22 mouse cellular contexts compared by ENCODE assay signal in genomic region chr6:17348011-17348410, GRCm38 (mm10). TPM values are rescaled to one million over a fixed set of nuclear protein-coding genes. Genes with fewer than 3 reads are reported as not detected.
DNase-seq lines count a peak whose midpoint lies in the region; ATAC-seq and TF ChIP-seq lines count a peak whose summit lies in the region.
"Had no signal": no experiment of that assay in that cellular context is flagged by ENCODE, and none has a peak within 500 bp of the region (broad histone marks: within the 10 kb centered on the region; RNA-seq: fewer than 3 reads in every experiment).

No protein-coding gene starts in this region.

- no peaks in the 10 kb centered on the region for H3K27me3 ChIP-seq in embryonic facial prominence, embryonic 14.5 days (replicated peaks; ENCODE audit: control insufficient read depth, insufficient read depth, low read length)
- no peaks in the 10 kb centered on the region for H3K27me3 ChIP-seq in embryonic facial prominence, embryonic 10.5 days (replicated peaks; ENCODE audit: low read depth, poor library complexity, severe bottlenecking)
- no peaks in the 10 kb centered on the region for H3K27me3 ChIP-seq in midbrain, embryonic 11.5 days (ENCODE audit: control insufficient read depth, insufficient read depth, low read length)
- no peaks in the 10 kb centered on the region for H3K27me3 ChIP-seq in midbrain, embryonic 16.5 days (ENCODE audit: control insufficient read depth, insufficient read depth, low read depth, low read length)
- H3K27me3 ChIP-seq: forebrain, embryonic 13.5 days; heart, embryonic 15.5 days; hindbrain, embryonic 13.5 days had no signal

- H3K36me3 ChIP-seq in embryonic facial prominence, embryonic 14.5 days (ENCODE audit: control insufficient read depth, insufficient read depth, low read length) = no peaks in the 10 kb centered on the region
- H3K36me3 ChIP-seq in embryonic facial prominence, embryonic 10.5 days (replicated peaks) = no peaks in the 10 kb centered on the region
- no peaks in the 10 kb centered on the region for H3K36me3 ChIP-seq in midbrain, embryonic 11.5 days (ENCODE audit: control insufficient read depth, insufficient read depth, low read length)
- H3K36me3 ChIP-seq in midbrain, embryonic 16.5 days (ENCODE audit: control insufficient read depth, insufficient read depth, low read length) = no peaks in the 10 kb centered on the region
- H3K36me3 ChIP-seq: G1E; heart, embryonic 15.5 days; hindbrain, embryonic 13.5 days had no signal

- no peak overlapping the region for H3K4me3 ChIP-seq in embryonic facial prominence, embryonic 14.5 days (ENCODE audit: low read depth, low read length)
- H3K4me3 ChIP-seq in embryonic facial prominence, embryonic 10.5 days = no peak overlapping the region
- H3K4me3 ChIP-seq in midbrain, embryonic 11.5 days (ENCODE audit: low read depth, low read length) = no peak overlapping the region
- H3K4me3 ChIP-seq in midbrain, embryonic 16.5 days (ENCODE audit: low read depth, low read length) = no peak overlapping the region
- H3K4me3 ChIP-seq in embryonic fibroblast, embryonic 13.5 days (ENCODE audit: insufficient read depth, low read length) = no peak overlapping the region
- H3K4me3 ChIP-seq: forebrain, embryonic 13.5 days; heart, embryonic 15.5 days; hindbrain, embryonic 13.5 days had no signal

- peak; percentile 15 for DNase-seq in embryonic facial prominence, embryonic 14.5 days (ENCODE audit: low spot score)
- no peak for DNase-seq in embryonic facial prominence, embryonic 10.5 days (ENCODE audit: low spot score)
- DNase-seq in midbrain, embryonic 11.5 days (ENCODE audit: low spot score, missing footprints) = peak; percentile 44
- DNase-seq in urinary bladder, postnatal 25 days (ENCODE audit: low spot score) = no peak
- no peak for DNase-seq in lung, adult 18-20 months
- DNase-seq in thymus, adult 18-20 months = no peak
- DNase-seq: adrenal gland, postnatal 14 days; cerebellum, adult 2 months; cerebellum, postnatal 10 days; forebrain, postnatal 0 days; gastrocnemius, postnatal 25 days; heart, adult 18-20 months; heart, postnatal 14 days had no signal

- WGBS in embryonic facial prominence, embryonic 14.5 days = 45% methylated on average over 3 of the region's 3 CpGs
- 73% methylated on average over 3 of the region's 3 CpGs for WGBS in embryonic facial prominence, embryonic 10.5 days
- WGBS in midbrain, embryonic 11.5 days = 81% methylated on average over 3 of the region's 3 CpGs
- WGBS in midbrain, embryonic 16.5 days = 83% methylated on average over 3 of the region's 3 CpGs

- no peak for TF ChIP-seq CTCF in embryonic fibroblast, embryonic 13.5 days (IDR thresholded peaks at IDR 0.05; ENCODE audit: borderline replicate concordance, insufficient read depth, low read length)

- TF ChIP-seq POLR2A in embryonic fibroblast, embryonic 13.5 days (IDR thresholded peaks at IDR 0.05; ENCODE audit: low read depth, low read length) = no peak

- 0 out of 2 replicates have a peak, but pooled peaks cover 3% of the 10 kb centered on the region for H3K9me3 ChIP-seq in embryonic facial prominence, embryonic 14.5 days (ENCODE audit: control insufficient read depth, low read length)
- H3K9me3 ChIP-seq in embryonic facial prominence, embryonic 10.5 days = no peaks in the 10 kb centered on the region
- H3K9me3 ChIP-seq in midbrain, embryonic 11.5 days (ENCODE audit: control insufficient read depth, low read length) = no peaks in the 10 kb centered on the region
- H3K9me3 ChIP-seq in midbrain, embryonic 16.5 days (replicated peaks; ENCODE audit: control insufficient read depth, low read length, poor library complexity, severe bottlenecking) = no peaks in the 10 kb centered on the region
- H3K9me3 ChIP-seq: forebrain, embryonic 13.5 days; G1E; heart, embryonic 15.5 days; hindbrain, embryonic 13.5 days had no signal

- H3K27ac ChIP-seq in embryonic facial prominence, embryonic 14.5 days (replicated peaks; ENCODE audit: low read depth, low read length) = no peak overlapping the region
- no peak overlapping the region for H3K27ac ChIP-seq in embryonic facial prominence, embryonic 10.5 days (replicated peaks)
- no peak overlapping the region for H3K27ac ChIP-seq in midbrain, embryonic 11.5 days (ENCODE audit: low read depth, low read length)
- H3K27ac ChIP-seq in midbrain, embryonic 16.5 days (ENCODE audit: low read length) = no peak overlapping the region
- H3K27ac ChIP-seq in embryonic fibroblast, embryonic 13.5 days (ENCODE audit: insufficient read depth, low read length) = peak overlapping the region; percentile 97
- H3K27ac ChIP-seq: forebrain, embryonic 13.5 days; heart, embryonic 15.5 days; hindbrain, embryonic 13.5 days; hindbrain, postnatal 0 days had no signal

- H3K9ac ChIP-seq in embryonic facial prominence, embryonic 14.5 days (ENCODE audit: low read depth, low read length) = no peak overlapping the region
- H3K9ac ChIP-seq in midbrain, embryonic 11.5 days (ENCODE audit: low read length) = no peak overlapping the region
- H3K9ac ChIP-seq in midbrain, embryonic 16.5 days (ENCODE audit: low read depth, low read length) = no peak overlapping the region
- H3K9ac ChIP-seq: forebrain, embryonic 13.5 days; forebrain, postnatal 0 days; heart, embryonic 15.5 days; hindbrain, embryonic 13.5 days had no signal

- no peak overlapping the region for H3K4me2 ChIP-seq in embryonic facial prominence, embryonic 14.5 days (ENCODE audit: low read depth, low read length)
- no peak overlapping the region for H3K4me2 ChIP-seq in midbrain, embryonic 11.5 days
- H3K4me2 ChIP-seq in midbrain, embryonic 16.5 days (ENCODE audit: low read length) = no peak overlapping the region
- H3K4me2 ChIP-seq: forebrain, embryonic 13.5 days; heart, embryonic 11.5 days; heart, embryonic 15.5 days; hindbrain, embryonic 13.5 days had no signal

- H3K4me1 ChIP-seq in embryonic facial prominence, embryonic 14.5 days (ENCODE audit: control insufficient read depth, insufficient read depth, low read length) = no peaks in the 10 kb centered on the region
- no peaks in the 10 kb centered on the region for H3K4me1 ChIP-seq in embryonic facial prominence, embryonic 10.5 days
- no peaks in the 10 kb centered on the region for H3K4me1 ChIP-seq in midbrain, embryonic 11.5 days (ENCODE audit: control insufficient read depth, insufficient read depth, low read length)
- H3K4me1 ChIP-seq in midbrain, embryonic 16.5 days (ENCODE audit: control insufficient read depth, insufficient read depth, low read length) = no peaks in the 10 kb centered on the region
- H3K4me1 ChIP-seq in embryonic fibroblast, embryonic 13.5 days (ENCODE audit: control insufficient read depth, insufficient read depth, low read length) = peaks cover 6% of the 10 kb centered on the region; the same call in 1 of the 2 replicates
- H3K4me1 ChIP-seq: forebrain, embryonic 13.5 days; heart, embryonic 15.5 days; hindbrain, embryonic 13.5 days had no signal

- ATAC-seq in embryonic facial prominence, embryonic 14.5 days (ENCODE audit: low read depth) = no peak
- ATAC-seq in midbrain, embryonic 11.5 days (ENCODE audit: low FRiP score) = no peak
- ATAC-seq in midbrain, embryonic 16.5 days = no peak
- ATAC-seq: CD4-positive, CD25-positive, alpha-beta regulatory T cell, adult 4 months; forebrain, embryonic 13.5 days; forebrain, postnatal 0 days; hindbrain, postnatal 0 days had no signal

RNA-seq across cellular contexts. Expression of gene Cav1, which starts 41.9 kb away (rescaled TPM):
- 195 and 238 TPM in 2 replicates for polyA plus RNA-seq in embryonic facial prominence, embryonic 14.5 days (2014; fragmentation: Nextera tagmentation; extraction: Ambion mirVana)
- 6.0 and 7.9 TPM in 2 replicates for polyA plus RNA-seq in embryonic facial prominence, embryonic 10.5 days (2016; fragmentation: Nextera tagmentation; extraction: Ambion mirVana)
- polyA plus RNA-seq in midbrain, embryonic 11.5 days (2014; fragmentation: Nextera tagmentation; extraction: Ambion mirVana) = 9.8 and 12.1 TPM in 2 replicates
- polyA plus RNA-seq in midbrain, embryonic 16.5 days (2015; fragmentation: Nextera tagmentation; extraction: Ambion mirVana) = 28.2 and 33.9 TPM in 2 replicates
- polyA plus RNA-seq in embryonic fibroblast, embryonic 13.5 days (2011; ENCODE audit: insufficient read length, low read depth, missing spikeins) = 610 and 713 TPM in 2 replicates
- polyA plus RNA-seq: CD4-positive, CD25-positive, alpha-beta regulatory T cell, adult 4 months; G1E had no signal

Comparison
In these comparisons a context has a peak if more than half of its experiments do, and no peak if none do; other contexts are left out.
1. DNase-seq: peak in embryonic facial prominence, embryonic 14.5 days (single experiment) and midbrain, embryonic 11.5 days (single experiment); none in embryonic facial prominence, embryonic 10.5 days (single experiment), urinary bladder, postnatal 25 days (single experiment), lung, adult 18-20 months (0 of 2) and thymus, adult 18-20 months (0 of 2).